Mouse (Mus musculus): Measurements from ENCODE around the gene Lrrn2.

DNA sequence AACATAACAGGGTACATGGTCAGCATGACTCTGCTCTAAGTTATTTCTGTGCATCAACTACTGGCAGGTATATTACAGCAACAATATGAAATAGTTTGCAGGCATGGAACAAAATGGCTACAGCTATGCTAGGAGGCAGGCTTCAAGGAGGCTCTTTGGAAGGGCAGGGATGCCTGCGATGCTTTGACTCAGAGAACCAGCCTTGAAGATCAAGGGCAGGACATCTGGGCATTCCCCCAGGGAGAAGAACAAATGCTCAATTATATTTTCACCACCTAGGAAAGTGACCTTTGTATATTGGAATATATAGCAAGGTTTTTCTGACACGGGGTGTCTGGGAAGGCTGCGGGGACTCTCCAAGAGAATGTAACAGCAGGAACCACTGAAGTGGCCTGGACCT, 81.7 kb downstream of the Lrrn2 start:
- TF ChIP-seq GATA1 (IDR thresholded peaks at IDR 0.05; ENCODE audit: borderline replicate concordance, low read length) (no peak), FLI1 (IDR thresholded peaks at IDR 0.05; ENCODE audit: low read length) (no peak)
